Mouse (Mus musculus) lung, postnatal 0 days (tissue): ENCODE measurements around the gene Crtam.

Source experiments
- CTCF ChIP-seq: IDR thresholded peaks from 2 replicates; pipeline ENCODE4 v1.5.1; 2016; ENCODE audit warnings: antibody characterized with exemption, mild to moderate bottlenecking
- EP300 ChIP-seq: IDR thresholded peaks from 2 replicates; pipeline ENCODE4 v1.6.1; 2016; ENCODE audit warnings: antibody characterized with exemption, mild to moderate bottlenecking, control low read depth

- no peak for TF ChIP-seq CTCF
- no peak for TF ChIP-seq EP300
Observed at GRCm38 (mm10) chr9:41053478-41053877, 49.0 kb upstream of the Crtam start.
